Mouse (Mus musculus) left cerebral cortex, adult 8-10 months (tissue): Measurements from ENCODE around the gene Cd44. TPM values are rescaled to one million over a fixed set of nuclear protein-coding genes. Genes with fewer than 3 reads are reported as not detected.

ENCODE experiments used
- DNase-seq, 2 experiments: peaks; one replicate each; pipeline ENCODE4 v3.0.0; 2022; ENCODE audit warnings: low spot score in 2 of 2
- total RNA-seq, 4 experiments: library from RNA; stranded (reverse); gene quantifications; 2 replicates each; pipeline ENCODE4 v1.2.4; 2022

Cd44 gene
- total RNA-seq, 4 experiments from 2014 or later: 3.8 to 9.0 (median 5.8) TPM

- DNase-seq: no peak
These were observed 136.7 kb downstream of the Cd44 start for GRCm38 (mm10) chr2:102764602-102765374.

- no peak for DNase-seq
These were observed 137.5 kb downstream of the Cd44 start for GRCm38 (mm10) chr2:102763991-102764390.

GRCm38 (mm10) chr2:102763176-102763575, 138.3 kb downstream of the Cd44 start:
- DNase-seq: no peak

Other genes with a start within 250 kb of the Cd44 start
- gene Slc1a2, start 243.0 kb downstream of the Cd44 start, total RNA-seq: 1,000 to 10,000 TPM; 1,516 to 1,784 (median 1,611) TPM
- gene Pdhx, start 171.8 kb upstream of the Cd44 start, total RNA-seq: 10 to 100 TPM; 48.3 to 59.4 (median 53.2) TPM
- gene Apip, start 172.0 kb upstream of the Cd44 start, total RNA-seq: 10 to 100 TPM; 12.3 to 21.8 (median 17.3) TPM